Mouse (Mus musculus): ENCODE measurements around the gene Mcoln1. TPM values are rescaled to one million over a fixed set of nuclear protein-coding genes. Genes with fewer than 3 reads are reported as not detected.

Mcoln1 gene
- polyA plus RNA-seq, 1 experiment from 2014 or later = 111 TPM

DNA sequence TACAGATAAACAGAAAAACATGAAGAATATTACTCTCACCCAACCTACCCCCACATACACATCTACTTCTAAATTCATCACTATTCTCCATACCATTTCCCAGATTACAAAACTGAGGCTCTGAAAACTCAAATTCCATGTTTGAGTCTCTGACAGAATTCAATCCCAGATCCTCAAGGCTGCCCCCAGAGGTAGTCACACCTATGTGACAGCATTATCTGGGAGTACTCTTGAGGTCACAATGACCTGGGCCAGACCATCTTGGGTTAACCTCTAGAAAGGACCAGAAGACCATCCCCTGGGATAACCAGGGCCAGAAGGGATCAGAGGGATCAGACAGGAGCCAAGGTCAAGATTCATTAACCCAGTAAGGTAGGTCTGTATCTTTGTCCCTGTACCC, 29.7 kb upstream of the Mcoln1 start, which contains the start of gene Tex45:
TSS of gene Tex45 (plus strand) at position 301 of the 400 bp plus-strand sequence.
- no peaks in the 10 kb centered on the region for H3K36me3 ChIP-seq (ENCODE audit: control insufficient read depth, insufficient read depth)
- ATAC-seq = no peak
- no peaks in the 10 kb centered on the region for H3K9me3 ChIP-seq (ENCODE audit: control insufficient read depth, low read length)
- H3K4me3 ChIP-seq (replicated peaks; ENCODE audit: low read length) = no peak within 1 kb of the TSS
- H3K9ac ChIP-seq (replicated peaks; ENCODE audit: low read depth, low read length) = no peak within 1 kb of the TSS
- H3K27me3 ChIP-seq (replicated peaks; ENCODE audit: control insufficient read depth, insufficient read depth, low read length) = no peaks in the 10 kb centered on the region
- H3K4me1 ChIP-seq (replicated peaks; ENCODE audit: control insufficient read depth, insufficient read depth, low read length) = peaks cover 7% of the 10 kb centered on the region; the same call in 1 of the 2 replicates
- H3K27ac ChIP-seq (ENCODE audit: low read length) = no peak within 1 kb of the TSS
- no peak within 1 kb of the TSS for H3K4me2 ChIP-seq (ENCODE audit: low read length)

DNA sequence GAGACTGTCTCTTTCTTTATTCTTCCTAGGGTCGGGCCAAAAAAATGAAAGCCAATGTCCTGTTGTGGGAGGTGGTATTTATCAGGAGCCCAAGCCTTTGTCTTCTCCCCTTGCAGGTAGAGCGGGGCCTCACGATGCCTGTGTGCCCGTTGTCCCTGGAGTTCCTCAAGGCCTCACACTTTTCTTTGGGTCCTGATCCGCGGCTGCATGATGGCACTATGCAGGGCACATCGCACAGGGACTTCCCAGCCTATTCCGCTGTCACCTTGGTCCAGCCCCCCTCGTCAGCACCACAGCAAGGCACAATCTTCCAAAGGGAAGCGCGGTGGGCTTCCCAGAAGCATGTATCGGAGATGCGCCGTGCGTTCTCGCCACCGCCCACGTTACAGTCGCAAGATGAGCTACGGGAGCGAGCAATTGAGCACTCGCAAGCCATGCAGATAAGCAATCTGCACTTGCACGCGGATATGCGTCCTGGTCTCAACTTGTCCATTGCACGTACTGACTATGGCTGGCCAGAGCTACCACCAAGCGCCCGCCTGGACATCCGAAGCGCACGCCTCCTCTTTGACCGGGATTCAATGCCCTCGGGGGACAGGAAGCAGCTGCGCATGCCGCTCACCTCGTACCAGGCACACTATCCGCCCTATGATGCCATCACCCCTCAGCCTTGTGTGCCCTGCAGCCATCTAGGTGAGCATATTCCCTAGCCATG, 24.4 kb upstream of the Mcoln1 start:
- ATAC-seq = peak; percentile 64
- Histone ChIP-seq H3K9me3 (ENCODE audit: control insufficient read depth, low read length) (no peaks in the 10 kb centered on the region), H3K36me3 (ENCODE audit: control insufficient read depth, insufficient read depth) (no peaks in the 10 kb centered on the region), H3K27ac (ENCODE audit: low read length) (no peak overlapping the region), H3K27me3 (replicated peaks; ENCODE audit: control insufficient read depth, insufficient read depth, low read length) (no peaks in the 10 kb centered on the region), H3K4me3 (replicated peaks; ENCODE audit: low read length) (peak overlapping the region; percentile 35), H3K4me1 (replicated peaks; ENCODE audit: control insufficient read depth, insufficient read depth, low read length) (no peaks in the 10 kb centered on the region), H3K9ac (replicated peaks; ENCODE audit: low read depth, low read length) (peak overlapping the region; percentile 51), H3K4me2 (ENCODE audit: low read length) (peak overlapping the region; percentile 52)
- WGBS = 30% methylated on average over 37 of the region's 37 CpGs

GRCm38 (mm10) chr8:3480221-3480785, 20.0 kb upstream of the Mcoln1 start:
- 65% methylated on average over 4 of the region's 4 CpGs for WGBS
- Histone ChIP-seq H3K4me2 (ENCODE audit: low read length) (no peak overlapping the region), H3K9ac (replicated peaks; ENCODE audit: low read depth, low read length) (no peak overlapping the region), H3K27me3 (replicated peaks; ENCODE audit: control insufficient read depth, insufficient read depth, low read length) (no peaks in the 10 kb centered on the region), H3K27ac (ENCODE audit: low read length) (no peak overlapping the region), H3K9me3 (ENCODE audit: control insufficient read depth, low read length) (no peaks in the 10 kb centered on the region), H3K4me1 (replicated peaks; ENCODE audit: control insufficient read depth, insufficient read depth, low read length) (no peaks in the 10 kb centered on the region), H3K36me3 (ENCODE audit: control insufficient read depth, insufficient read depth) (no peaks in the 10 kb centered on the region), H3K4me3 (replicated peaks; ENCODE audit: low read length) (no peak overlapping the region)
- no peak for ATAC-seq

DNA sequence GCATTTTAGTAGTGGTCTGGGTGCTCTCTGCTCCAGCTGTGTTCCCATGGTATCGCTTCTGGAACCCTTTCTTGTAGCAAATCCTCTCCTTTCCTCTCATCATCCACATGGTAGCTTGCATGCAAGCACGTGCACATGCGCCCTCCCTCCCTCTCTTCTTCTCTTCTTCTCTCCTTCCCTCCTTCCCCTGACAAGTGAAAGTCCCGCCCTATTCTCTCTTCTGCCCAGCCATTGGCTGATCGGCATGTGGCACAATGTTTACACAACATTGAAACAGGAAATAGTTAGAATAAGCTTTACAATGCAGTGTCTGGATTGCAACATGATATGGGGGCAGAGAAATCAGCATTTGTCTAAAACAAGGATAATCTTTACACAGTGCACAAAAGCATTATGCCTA, 18.7 kb upstream of the Mcoln1 start:
- 69% methylated on average over 5 of the region's 5 CpGs for WGBS
- H3K4me1 ChIP-seq (replicated peaks; ENCODE audit: control insufficient read depth, insufficient read depth, low read length) = no peaks in the 10 kb centered on the region

GRCm38 (mm10) chr8:3482240-3482740, 18.0 kb upstream of the Mcoln1 start:
- Histone ChIP-seq H3K4me3 (replicated peaks; ENCODE audit: low read length) (no peak overlapping the region), H3K27ac (ENCODE audit: low read length) (no peak overlapping the region), H3K27me3 (replicated peaks; ENCODE audit: control insufficient read depth, insufficient read depth, low read length) (no peaks in the 10 kb centered on the region), H3K4me2 (ENCODE audit: low read length) (no peak overlapping the region), H3K9me3 (ENCODE audit: control insufficient read depth, low read length) (no peaks in the 10 kb centered on the region), H3K9ac (replicated peaks; ENCODE audit: low read depth, low read length) (no peak overlapping the region), H3K4me1 (replicated peaks; ENCODE audit: control insufficient read depth, insufficient read depth, low read length) (no peaks in the 10 kb centered on the region), H3K36me3 (ENCODE audit: control insufficient read depth, insufficient read depth) (no peaks in the 10 kb centered on the region)
- WGBS = 91% methylated on average over 22 of the region's 22 CpGs
- no peak for ATAC-seq

More for the DNA sequence above, 18.7 kb upstream of the Mcoln1 start:
- no peaks in the 10 kb centered on the region for H3K27me3 ChIP-seq (replicated peaks; ENCODE audit: control insufficient read depth, insufficient read depth, low read length)
- H3K4me2 ChIP-seq (ENCODE audit: low read length) = no peak overlapping the region
- H3K27ac ChIP-seq (ENCODE audit: low read length) = no peak overlapping the region
- no peak for ATAC-seq
- no peaks in the 10 kb centered on the region for H3K36me3 ChIP-seq (ENCODE audit: control insufficient read depth, insufficient read depth)
- no peaks in the 10 kb centered on the region for H3K9me3 ChIP-seq (ENCODE audit: control insufficient read depth, low read length)
- H3K9ac ChIP-seq (replicated peaks; ENCODE audit: low read depth, low read length) = no peak overlapping the region
- H3K4me3 ChIP-seq (replicated peaks; ENCODE audit: low read length) = no peak overlapping the region

GRCm38 (mm10) chr8:3483546-3483945, 16.7 kb upstream of the Mcoln1 start:
- no peak overlapping the region for H3K9ac ChIP-seq (replicated peaks; ENCODE audit: low read depth, low read length)
- ATAC-seq = no peak
- no peaks in the 10 kb centered on the region for H3K27me3 ChIP-seq (replicated peaks; ENCODE audit: control insufficient read depth, insufficient read depth, low read length)
- 81% methylated on average over 7 of the region's 7 CpGs for whole genome bisulfite sequencing
- H3K27ac ChIP-seq (ENCODE audit: low read length) = no peak overlapping the region
- no peaks in the 10 kb centered on the region for H3K9me3 ChIP-seq (ENCODE audit: control insufficient read depth, low read length)
- no peak overlapping the region for H3K4me2 ChIP-seq (ENCODE audit: low read length)
- no peaks in the 10 kb centered on the region for H3K4me1 ChIP-seq (replicated peaks; ENCODE audit: control insufficient read depth, insufficient read depth, low read length)
- no peaks in the 10 kb centered on the region for H3K36me3 ChIP-seq (ENCODE audit: control insufficient read depth, insufficient read depth)
- H3K4me3 ChIP-seq (replicated peaks; ENCODE audit: low read length) = no peak overlapping the region

- H3K4me3 ChIP-seq (replicated peaks; ENCODE audit: low read length) = no peak overlapping the region
- H3K4me1 ChIP-seq (replicated peaks; ENCODE audit: control insufficient read depth, insufficient read depth, low read length) = no peaks in the 10 kb centered on the region
- WGBS = 29% methylated on average over 5 of the region's 5 CpGs
- H3K27ac ChIP-seq (ENCODE audit: low read length) = no peak overlapping the region
- H3K9me3 ChIP-seq (ENCODE audit: control insufficient read depth, low read length) = no peaks in the 10 kb centered on the region
- ATAC-seq = no peak
- H3K27me3 ChIP-seq (replicated peaks; ENCODE audit: control insufficient read depth, insufficient read depth, low read length) = no peaks in the 10 kb centered on the region
- H3K36me3 ChIP-seq (ENCODE audit: control insufficient read depth, insufficient read depth) = no peaks in the 10 kb centered on the region
- H3K4me2 ChIP-seq (ENCODE audit: low read length) = no peak overlapping the region
- no peak overlapping the region for H3K9ac ChIP-seq (replicated peaks; ENCODE audit: low read depth, low read length)
Observed at GRCm38 (mm10) chr8:3485192-3485591, 15.1 kb upstream of the Mcoln1 start.

DNA sequence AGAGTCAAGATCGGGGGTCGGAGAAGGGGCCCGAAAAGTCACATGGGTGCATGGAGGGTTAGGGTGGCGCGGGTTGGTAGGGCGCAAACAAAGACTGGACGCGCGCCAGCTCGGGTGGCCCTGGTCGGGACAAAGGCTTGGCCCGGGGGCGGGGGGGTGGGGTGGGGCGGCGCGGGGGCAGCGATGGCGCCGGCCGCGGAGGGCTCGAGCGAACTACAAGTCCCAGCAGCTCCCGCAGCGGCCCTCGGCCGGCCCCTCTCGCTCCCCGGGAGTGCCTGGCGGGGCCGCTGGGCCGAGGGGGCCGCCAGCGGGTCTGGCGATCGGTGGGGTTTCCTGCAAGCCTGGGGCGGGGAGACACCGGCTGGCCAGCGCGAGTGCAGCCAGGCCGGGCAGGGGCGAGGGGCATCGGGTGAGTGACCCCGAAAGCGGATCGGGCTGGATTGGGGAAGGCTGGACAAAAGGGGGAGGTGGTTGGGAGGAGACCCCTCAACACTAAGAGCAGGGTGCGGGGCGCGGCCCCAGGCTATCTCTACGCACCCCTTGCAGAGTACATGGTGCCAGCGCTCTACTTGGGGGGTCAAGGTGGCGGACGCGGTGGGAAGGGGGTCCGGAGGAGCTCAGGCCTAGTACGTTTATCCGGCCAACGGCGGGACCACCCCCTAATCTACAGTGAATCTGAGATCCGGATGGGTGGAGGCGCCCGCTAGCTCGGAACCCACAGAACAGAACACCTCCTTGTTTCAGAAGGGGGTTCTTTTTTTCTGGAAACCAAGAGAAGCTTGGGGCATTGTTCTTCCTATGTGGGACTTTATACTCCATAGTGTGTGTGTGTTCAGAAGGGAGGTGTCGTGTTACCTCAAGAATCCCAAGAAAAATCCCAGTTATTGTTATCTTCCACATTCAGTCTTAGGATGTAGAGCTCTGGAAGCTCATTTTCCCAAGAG, 7.1 kb upstream of the Mcoln1 start, which contains the start of gene Zfp358:
TSS of gene Zfp358 (plus strand) at position 238 of the 944 bp plus-strand sequence.
- peak; percentile 93 for ATAC-seq
- H3K9ac ChIP-seq (replicated peaks; ENCODE audit: low read depth, low read length) = peak within 1 kb of the TSS; percentile 100
- H3K4me1 ChIP-seq (replicated peaks; ENCODE audit: control insufficient read depth, insufficient read depth, low read length) = peaks cover 24% of the 10 kb centered on the region
- peak within 1 kb of the TSS; percentile 94 for H3K4me3 ChIP-seq (replicated peaks; ENCODE audit: low read length)
- H3K9me3 ChIP-seq (ENCODE audit: control insufficient read depth, low read length) = no peaks in the 10 kb centered on the region; the same call in 1 of the 2 replicates
- under 1% methylated on average over 59 of the region's 64 CpGs for WGBS
- no peaks in the 10 kb centered on the region for H3K27me3 ChIP-seq (replicated peaks; ENCODE audit: control insufficient read depth, insufficient read depth, low read length)
- peaks cover 19% of the 10 kb centered on the region for H3K36me3 ChIP-seq (ENCODE audit: control insufficient read depth, insufficient read depth)
- H3K4me2 ChIP-seq (ENCODE audit: low read length) = peak within 1 kb of the TSS; percentile 58
- peak within 1 kb of the TSS; percentile 91 for H3K27ac ChIP-seq (ENCODE audit: low read length)

GRCm38 (mm10) chr8:3493845-3494208, 6.4 kb upstream of the Mcoln1 start:
- peaks cover 25% of the 10 kb centered on the region for H3K4me1 ChIP-seq (replicated peaks; ENCODE audit: control insufficient read depth, insufficient read depth, low read length)
- WGBS = 36% methylated on average over 6 of the region's 6 CpGs
- H3K27me3 ChIP-seq (replicated peaks; ENCODE audit: control insufficient read depth, insufficient read depth, low read length) = no peaks in the 10 kb centered on the region
- H3K36me3 ChIP-seq (ENCODE audit: control insufficient read depth, insufficient read depth) = peaks cover 19% of the 10 kb centered on the region
- H3K27ac ChIP-seq (ENCODE audit: low read length) = peak overlapping the region; percentile 91
- H3K9me3 ChIP-seq (ENCODE audit: control insufficient read depth, low read length) = no peaks in the 10 kb centered on the region; the same call in 1 of the 2 replicates
- H3K4me3 ChIP-seq (replicated peaks; ENCODE audit: low read length) = peak overlapping the region; percentile 94
- peak overlapping the region; percentile 58 for H3K4me2 ChIP-seq (ENCODE audit: low read length)
- ATAC-seq = peak; percentile 10; the same call in 1 of the 2 replicates
- peak overlapping the region; percentile 100 for H3K9ac ChIP-seq (replicated peaks; ENCODE audit: low read depth, low read length)

Measured in forebrain, embryonic 16.5 days (tissue).